Mouse (Mus musculus): ENCODE measurements around the gene Slc1a5. TPM values are rescaled to one million over a fixed set of nuclear protein-coding genes. Genes with fewer than 3 reads are reported as not detected.

The Slc1a5 gene
- polyA plus RNA-seq, 1 experiment from 2014 or later = 4.6 TPM

GRCm38 (mm10) chr7:16752016-16752415 is 29.1 kb upstream of the Slc1a5 start:
- H3K27ac ChIP-seq (ENCODE audit: low read depth, low read length) = no peak overlapping the region
- H3K27me3 ChIP-seq (ENCODE audit: control insufficient read depth, insufficient read depth, low read length) = no peaks in the 10 kb centered on the region
- H3K9me3 ChIP-seq (ENCODE audit: control insufficient read depth, low read length) = no peaks in the 10 kb centered on the region
- ATAC-seq (ENCODE audit: low read depth) = no peak
- H3K4me1 ChIP-seq (ENCODE audit: control insufficient read depth, insufficient read depth, low read length) = no peaks in the 10 kb centered on the region
- H3K4me3 ChIP-seq (ENCODE audit: low read depth, low read length) = no peak overlapping the region
- no peak overlapping the region for H3K9ac ChIP-seq (replicated peaks; ENCODE audit: low read depth, low read length)
- H3K4me2 ChIP-seq (ENCODE audit: low read depth, low read length) = no peak overlapping the region
- H3K36me3 ChIP-seq (ENCODE audit: control insufficient read depth, insufficient read depth, low read length) = peaks cover 21% of the 10 kb centered on the region
- WGBS = 87% methylated on average over 12 of the region's 12 CpGs

DNA sequence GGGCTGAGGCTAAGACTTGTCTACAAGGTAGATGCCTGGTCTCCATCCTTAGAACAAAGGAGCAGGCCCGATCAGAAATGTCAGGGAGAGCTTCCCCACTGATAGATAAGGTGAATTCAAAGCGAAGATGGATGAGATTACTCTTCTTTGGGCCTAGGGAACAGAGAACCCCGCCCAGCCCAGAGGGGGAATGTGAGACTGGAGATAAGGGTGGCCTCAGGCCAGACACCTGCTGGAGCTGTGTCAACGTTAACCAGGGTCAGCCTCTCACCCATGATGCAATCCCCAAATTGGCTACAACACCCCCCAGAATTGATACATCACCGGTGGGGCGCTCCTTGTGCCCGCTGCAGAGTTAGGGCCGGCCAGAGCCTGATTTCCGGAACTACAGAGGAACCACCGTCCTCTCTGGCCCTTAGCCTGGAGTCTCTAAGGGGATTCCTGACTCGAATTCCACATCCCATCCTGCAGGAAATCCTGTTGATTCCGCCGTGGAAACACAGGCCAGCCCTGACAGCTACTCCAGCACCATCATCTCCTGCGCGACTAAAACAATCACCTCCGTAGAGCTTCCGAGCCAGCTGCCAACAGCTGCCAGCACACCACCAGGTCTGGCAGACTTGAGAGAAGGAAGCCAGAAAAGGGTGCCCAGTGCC is 25.6 kb upstream of the Slc1a5 start:
- no peaks in the 10 kb centered on the region for H3K4me1 ChIP-seq (ENCODE audit: control insufficient read depth, insufficient read depth, low read length)
- H3K36me3 ChIP-seq (ENCODE audit: control insufficient read depth, insufficient read depth, low read length) = no peaks in the 10 kb centered on the region; the same call in 1 of the 2 replicates
- no peak for ATAC-seq (ENCODE audit: low read depth)
- no peak overlapping the region for H3K9ac ChIP-seq (replicated peaks; ENCODE audit: low read depth, low read length)
- no peak overlapping the region for H3K4me3 ChIP-seq (ENCODE audit: low read depth, low read length)
- H3K27ac ChIP-seq (ENCODE audit: low read depth, low read length) = no peak overlapping the region
- no peaks in the 10 kb centered on the region for H3K9me3 ChIP-seq (ENCODE audit: control insufficient read depth, low read length)
- no peaks in the 10 kb centered on the region for H3K27me3 ChIP-seq (ENCODE audit: control insufficient read depth, insufficient read depth, low read length)
- H3K4me2 ChIP-seq (ENCODE audit: low read depth, low read length) = no peak overlapping the region
- 77% methylated on average over 17 of the region's 17 CpGs for WGBS

DNA sequence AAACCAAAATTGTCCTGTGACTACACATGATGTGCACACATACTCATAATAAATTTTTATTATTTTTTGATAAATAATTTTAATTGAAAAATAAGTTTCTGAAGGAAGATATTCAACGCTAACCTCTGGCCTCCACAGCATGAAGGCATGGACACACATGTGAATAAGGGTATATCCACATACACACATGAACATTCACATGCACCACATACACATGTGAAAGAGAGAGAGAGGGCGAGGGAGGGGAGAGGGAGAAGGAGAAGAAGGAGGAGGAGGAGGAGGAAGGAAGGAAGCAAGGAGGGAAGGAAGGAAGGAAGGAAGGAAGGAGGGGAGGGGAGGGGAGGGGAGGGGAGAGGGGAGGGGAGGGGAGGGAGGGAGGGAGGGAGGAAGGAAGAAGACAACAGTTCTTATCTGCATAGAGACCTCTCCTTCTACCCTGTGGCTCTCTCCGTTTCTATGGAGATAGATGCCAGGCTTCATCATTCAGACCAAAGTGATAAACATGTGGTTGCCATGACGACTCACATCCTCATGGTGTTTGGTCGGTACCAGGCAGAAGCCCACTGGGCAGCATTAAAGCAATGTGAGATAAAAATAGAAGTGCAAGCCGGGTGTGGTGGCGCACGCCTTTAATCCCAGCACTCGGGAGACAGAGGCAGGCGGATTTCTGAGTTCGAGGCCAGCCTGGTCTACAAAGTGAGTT is 22.1 kb upstream of the Slc1a5 start:
- no peak overlapping the region for H3K9ac ChIP-seq (replicated peaks; ENCODE audit: low read depth, low read length)
- H3K36me3 ChIP-seq (ENCODE audit: control insufficient read depth, insufficient read depth, low read length) = no peaks in the 10 kb centered on the region
- no peaks in the 10 kb centered on the region for H3K4me1 ChIP-seq (ENCODE audit: control insufficient read depth, insufficient read depth, low read length)
- H3K27ac ChIP-seq (ENCODE audit: low read depth, low read length) = no peak overlapping the region
- H3K9me3 ChIP-seq (ENCODE audit: control insufficient read depth, low read length) = no peaks in the 10 kb centered on the region
- WGBS = 48% methylated on average over 10 of the region's 11 CpGs
- H3K4me3 ChIP-seq (ENCODE audit: low read depth, low read length) = no peak overlapping the region
- H3K27me3 ChIP-seq (ENCODE audit: control insufficient read depth, insufficient read depth, low read length) = no peaks in the 10 kb centered on the region
- no peak overlapping the region for H3K4me2 ChIP-seq (ENCODE audit: low read depth, low read length)
- peak; percentile 92 for ATAC-seq (ENCODE audit: low read depth)

- Histone ChIP-seq H3K4me3 (ENCODE audit: low read depth, low read length) (no peak overlapping the region), H3K4me1 (ENCODE audit: control insufficient read depth, insufficient read depth, low read length) (no peaks in the 10 kb centered on the region), H3K36me3 (ENCODE audit: control insufficient read depth, insufficient read depth, low read length) (no peaks in the 10 kb centered on the region), H3K27ac (ENCODE audit: low read depth, low read length) (no peak overlapping the region), H3K9me3 (ENCODE audit: control insufficient read depth, low read length) (no peaks in the 10 kb centered on the region), H3K4me2 (ENCODE audit: low read depth, low read length) (no peak overlapping the region), H3K9ac (replicated peaks; ENCODE audit: low read depth, low read length) (no peak overlapping the region), H3K27me3 (ENCODE audit: control insufficient read depth, insufficient read depth, low read length) (no peaks in the 10 kb centered on the region)
- 36% methylated on average over 8 of the region's 8 CpGs for WGBS
- no peak for ATAC-seq (ENCODE audit: low read depth)
These were observed 20.8 kb upstream of the Slc1a5 start for GRCm38 (mm10) chr7:16760292-16760691.

GRCm38 (mm10) chr7:16761005-16761481 is 20.1 kb upstream of the Slc1a5 start:
- WGBS = 57% methylated on average over 10 of the region's 10 CpGs
- no peak overlapping the region for H3K27ac ChIP-seq (ENCODE audit: low read depth, low read length)

GRCm38 (mm10) chr7:16761630-16762029 is 19.5 kb upstream of the Slc1a5 start:
- Histone ChIP-seq H3K4me1 (ENCODE audit: control insufficient read depth, insufficient read depth, low read length) (no peaks in the 10 kb centered on the region), H3K27ac (ENCODE audit: low read depth, low read length) (no peak overlapping the region), H3K4me2 (ENCODE audit: low read depth, low read length) (no peak overlapping the region), H3K27me3 (ENCODE audit: control insufficient read depth, insufficient read depth, low read length) (no peaks in the 10 kb centered on the region), H3K9ac (replicated peaks; ENCODE audit: low read depth, low read length) (no peak overlapping the region), H3K9me3 (ENCODE audit: control insufficient read depth, low read length) (no peaks in the 10 kb centered on the region), H3K36me3 (ENCODE audit: control insufficient read depth, insufficient read depth, low read length) (no peaks in the 10 kb centered on the region), H3K4me3 (ENCODE audit: low read depth, low read length) (no peak overlapping the region)
- 61% methylated on average over 5 of the region's 5 CpGs for WGBS
- ATAC-seq (ENCODE audit: low read depth) = no peak

More at GRCm38 (mm10) chr7:16761005-16761481, 20.1 kb upstream of the Slc1a5 start:
- H3K4me2 ChIP-seq (ENCODE audit: low read depth, low read length) = no peak overlapping the region
- H3K4me3 ChIP-seq (ENCODE audit: low read depth, low read length) = no peak overlapping the region
- no peaks in the 10 kb centered on the region for H3K36me3 ChIP-seq (ENCODE audit: control insufficient read depth, insufficient read depth, low read length)
- H3K9me3 ChIP-seq (ENCODE audit: control insufficient read depth, low read length) = no peaks in the 10 kb centered on the region
- no peaks in the 10 kb centered on the region for H3K4me1 ChIP-seq (ENCODE audit: control insufficient read depth, insufficient read depth, low read length)
- no peak for ATAC-seq (ENCODE audit: low read depth)
- H3K9ac ChIP-seq (replicated peaks; ENCODE audit: low read depth, low read length) = no peak overlapping the region
- H3K27me3 ChIP-seq (ENCODE audit: control insufficient read depth, insufficient read depth, low read length) = no peaks in the 10 kb centered on the region

- Histone ChIP-seq H3K27me3 (ENCODE audit: control insufficient read depth, insufficient read depth, low read length) (no peaks in the 10 kb centered on the region), H3K9me3 (ENCODE audit: control insufficient read depth, low read length) (no peaks in the 10 kb centered on the region), H3K9ac (replicated peaks; ENCODE audit: low read depth, low read length) (no peak overlapping the region), H3K4me1 (ENCODE audit: control insufficient read depth, insufficient read depth, low read length) (no peaks in the 10 kb centered on the region), H3K4me3 (ENCODE audit: low read depth, low read length) (no peak overlapping the region), H3K36me3 (ENCODE audit: control insufficient read depth, insufficient read depth, low read length) (no peaks in the 10 kb centered on the region), H3K27ac (ENCODE audit: low read depth, low read length) (no peak overlapping the region), H3K4me2 (ENCODE audit: low read depth, low read length) (no peak overlapping the region)
- WGBS = 92% methylated on average over 7 of the region's 7 CpGs
- no peak for ATAC-seq (ENCODE audit: low read depth)
These were observed 17.5 kb upstream of the Slc1a5 start for GRCm38 (mm10) chr7:16763463-16764218.

- H3K36me3 ChIP-seq (ENCODE audit: control insufficient read depth, insufficient read depth, low read length) = no peaks in the 10 kb centered on the region
These were observed 14.7 kb upstream of the Slc1a5 start for GRCm38 (mm10) chr7:16766443-16766842.

GRCm38 (mm10) chr7:16775888-16776287 is 5.3 kb upstream of the Slc1a5 start:
- H3K4me2 ChIP-seq (ENCODE audit: low read depth, low read length) = no peak overlapping the region
- no peak overlapping the region for H3K4me3 ChIP-seq (ENCODE audit: low read depth, low read length)
- no peak for ATAC-seq (ENCODE audit: low read depth)
- no peak overlapping the region for H3K9ac ChIP-seq (replicated peaks; ENCODE audit: low read depth, low read length)
- 58% methylated on average over 5 of the region's 5 CpGs for WGBS
- H3K27me3 ChIP-seq (ENCODE audit: control insufficient read depth, insufficient read depth, low read length) = no peaks in the 10 kb centered on the region
- no peak overlapping the region for H3K27ac ChIP-seq (ENCODE audit: low read depth, low read length)
- no peaks in the 10 kb centered on the region for H3K36me3 ChIP-seq (ENCODE audit: control insufficient read depth, insufficient read depth, low read length)
- no peaks in the 10 kb centered on the region for H3K9me3 ChIP-seq (ENCODE audit: control insufficient read depth, low read length)
- no peaks in the 10 kb centered on the region for H3K4me1 ChIP-seq (ENCODE audit: control insufficient read depth, insufficient read depth, low read length)

More at GRCm38 (mm10) chr7:16766443-16766842, 14.7 kb upstream of the Slc1a5 start:
- Histone ChIP-seq H3K9me3 (ENCODE audit: control insufficient read depth, low read length) (no peaks in the 10 kb centered on the region), H3K27ac (ENCODE audit: low read depth, low read length) (no peak overlapping the region), H3K4me1 (ENCODE audit: control insufficient read depth, insufficient read depth, low read length) (no peaks in the 10 kb centered on the region), H3K4me2 (ENCODE audit: low read depth, low read length) (no peak overlapping the region), H3K4me3 (ENCODE audit: low read depth, low read length) (no peak overlapping the region), H3K27me3 (ENCODE audit: control insufficient read depth, insufficient read depth, low read length) (no peaks in the 10 kb centered on the region), H3K9ac (replicated peaks; ENCODE audit: low read depth, low read length) (no peak overlapping the region)
- WGBS = 26% methylated on average over 2 of the region's 2 CpGs
- no peak for ATAC-seq (ENCODE audit: low read depth)

All from neural tube, embryonic 14.5 days (tissue).